Mouse (Mus musculus): ENCODE results near the gene Dusp10. TPM values are rescaled to one million over a fixed set of nuclear protein-coding genes. Genes with fewer than 3 reads are reported as not detected.

The Dusp10 gene
- total and polyA plus RNA-seq, 2 experiments from 2014 or later: 6.3 to 11.7 TPM

DNA sequence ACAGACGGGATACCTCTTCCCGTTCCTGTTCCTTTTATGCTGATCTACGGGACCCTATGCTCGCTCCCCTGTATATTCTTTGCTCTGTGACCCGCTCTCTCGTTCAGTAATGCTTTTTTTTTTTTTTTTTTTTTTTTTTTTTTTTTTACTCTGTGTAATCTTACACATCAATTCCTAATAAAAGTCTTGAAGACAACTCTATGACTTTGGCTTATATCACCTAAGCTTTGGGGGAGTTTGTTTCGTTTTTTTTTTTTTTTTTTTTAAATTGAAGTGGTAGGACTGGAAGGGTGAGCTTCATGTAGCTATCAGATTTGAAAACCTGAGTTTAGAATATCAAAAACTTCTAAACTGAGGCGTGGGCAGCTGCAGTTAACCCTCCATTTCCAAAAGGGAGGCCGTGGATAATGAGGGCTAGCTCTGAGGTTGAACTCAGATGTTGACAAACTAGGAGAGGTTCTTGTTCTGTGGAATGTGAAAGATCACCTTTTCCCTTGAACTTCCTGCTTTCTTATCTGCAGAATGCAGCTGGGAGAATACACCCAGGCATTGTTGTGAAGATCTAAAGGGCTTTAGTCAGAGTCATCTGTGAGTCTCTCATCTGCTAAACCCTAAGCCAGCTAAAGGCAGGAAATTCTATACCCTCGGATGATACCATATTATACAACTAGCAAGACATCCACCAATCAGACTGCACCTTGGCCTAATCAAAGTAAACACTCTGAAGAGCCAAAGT lies 3.1 kb downstream of the Dusp10 start:
- Histone ChIP-seq H3K9me3 (ENCODE audit: low read length) (no peaks in the 10 kb centered on the region), H3K9ac (replicated peaks; ENCODE audit: low read length) (no peak overlapping the region), H3K4me3 (ENCODE audit: low read length) (no peak overlapping the region), H3K36me3 (ENCODE audit: insufficient read depth, low read length) (no peaks in the 10 kb centered on the region), H3K4me2 (ENCODE audit: low read depth, low read length) (no peak overlapping the region), H3K27ac (no peak overlapping the region), H3K4me1 (ENCODE audit: insufficient read depth, low read length) (no peaks in the 10 kb centered on the region), H3K27me3 (ENCODE audit: insufficient read depth, low read length) (no peaks in the 10 kb centered on the region)
- ATAC-seq (no peak), DNase-seq (ENCODE audit: low spot score) (no peak)
- 77% methylated on average over 10 of the region's 10 CpGs for WGBS
- TF ChIP-seq CTCF (IDR thresholded peaks at IDR 0.05; ENCODE audit: low read depth): no peak

- H3K4me1 ChIP-seq (ENCODE audit: insufficient read depth, low read length): no peaks in the 10 kb centered on the region
- DNase-seq (ENCODE audit: low spot score) (no peak), ATAC-seq (no peak)
- H3K36me3 ChIP-seq (ENCODE audit: insufficient read depth, low read length): no peaks in the 10 kb centered on the region
- no peak overlapping the region for H3K9ac ChIP-seq (replicated peaks; ENCODE audit: low read length)
- H3K4me3 ChIP-seq (ENCODE audit: low read length): no peak overlapping the region
- TF ChIP-seq CTCF (IDR thresholded peaks at IDR 0.05; ENCODE audit: low read depth): no peak
- WGBS: 71% methylated on average over 2 of the region's 2 CpGs
- H3K4me2 ChIP-seq (ENCODE audit: low read depth, low read length): no peak overlapping the region
- H3K27ac ChIP-seq: no peak overlapping the region
- no peaks in the 10 kb centered on the region for H3K9me3 ChIP-seq (ENCODE audit: low read length)
- H3K27me3 ChIP-seq (ENCODE audit: insufficient read depth, low read length): no peaks in the 10 kb centered on the region
These were observed 4.5 kb downstream of the Dusp10 start for GRCm38 (mm10) chr1:184017606-184018005.

DNA sequence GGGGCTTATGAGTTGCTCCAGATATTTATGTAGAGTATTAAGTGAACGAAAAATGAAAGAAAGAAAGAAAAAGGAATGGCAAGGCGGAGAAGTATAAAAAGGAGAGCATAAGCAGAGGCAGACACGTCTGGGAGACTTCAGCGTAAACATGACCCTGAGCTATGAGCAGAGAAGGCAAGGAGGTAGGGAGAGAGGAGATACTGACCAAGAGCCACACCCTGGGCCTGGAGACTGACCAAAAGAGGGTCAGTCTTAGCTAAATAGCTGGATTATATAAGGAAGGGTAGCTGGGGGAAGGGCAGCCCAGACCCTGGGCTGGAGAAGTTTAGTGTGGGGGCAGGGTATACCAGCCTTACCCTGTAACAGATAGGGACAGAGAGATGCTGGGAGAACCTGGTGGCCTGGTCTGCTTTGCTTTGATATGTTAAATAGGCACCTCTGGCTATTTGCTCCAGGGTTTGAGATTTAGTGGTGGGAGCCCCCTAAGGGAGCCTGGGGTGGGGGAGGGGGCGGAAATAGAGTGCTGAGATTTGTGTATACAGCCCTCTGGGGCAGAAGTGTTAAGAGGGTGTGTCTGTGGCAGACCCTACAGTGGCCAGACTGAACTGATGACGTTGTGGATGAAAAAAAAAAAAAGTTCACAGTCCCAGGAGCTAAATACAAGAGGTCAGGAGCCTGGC lies 6.1 kb downstream of the Dusp10 start:
- no peak for TF ChIP-seq CTCF (IDR thresholded peaks at IDR 0.05; ENCODE audit: low read depth)
- no peak for ATAC-seq
- Histone ChIP-seq H3K36me3 (ENCODE audit: insufficient read depth, low read length) (no peaks in the 10 kb centered on the region), H3K27me3 (ENCODE audit: insufficient read depth, low read length) (no peaks in the 10 kb centered on the region), H3K9ac (replicated peaks; ENCODE audit: low read length) (no peak overlapping the region), H3K4me2 (ENCODE audit: low read depth, low read length) (no peak overlapping the region), H3K4me1 (ENCODE audit: insufficient read depth, low read length) (no peaks in the 10 kb centered on the region), H3K4me3 (ENCODE audit: low read length) (no peak overlapping the region), H3K27ac (no peak overlapping the region), H3K9me3 (ENCODE audit: low read length) (no peaks in the 10 kb centered on the region)
- WGBS: 59% methylated on average over 6 of the region's 6 CpGs
- DNase-seq (ENCODE audit: low spot score): no peak

DNA sequence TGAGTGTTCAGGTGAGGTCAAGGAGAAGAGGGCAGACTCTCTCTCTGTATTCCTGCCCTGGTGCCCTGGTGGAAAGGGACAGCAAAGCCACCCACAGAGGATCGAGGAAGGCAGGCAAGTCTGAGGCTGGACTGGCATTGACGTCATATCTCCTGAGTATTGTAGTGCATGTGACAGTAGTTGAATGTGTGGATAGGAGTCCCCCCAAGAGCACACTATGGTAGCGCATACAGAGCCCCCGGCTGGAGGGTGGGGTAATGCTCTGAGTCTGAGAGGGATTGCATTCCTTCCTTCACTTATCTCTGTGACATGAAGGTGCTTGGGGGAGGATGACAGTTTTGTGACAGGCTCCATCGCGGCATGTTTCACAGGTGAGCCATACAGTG lies 6.6 kb downstream of the Dusp10 start:
- no peak for DNase-seq (ENCODE audit: low spot score)
- Histone ChIP-seq H3K4me1 (ENCODE audit: insufficient read depth, low read length) (no peaks in the 10 kb centered on the region), H3K4me2 (ENCODE audit: low read depth, low read length) (no peak overlapping the region), H3K36me3 (ENCODE audit: insufficient read depth, low read length) (no peaks in the 10 kb centered on the region), H3K9ac (replicated peaks; ENCODE audit: low read length) (no peak overlapping the region), H3K27me3 (ENCODE audit: insufficient read depth, low read length) (no peaks in the 10 kb centered on the region), H3K9me3 (ENCODE audit: low read length) (no peaks in the 10 kb centered on the region), H3K4me3 (ENCODE audit: low read length) (no peak overlapping the region), H3K27ac (no peak overlapping the region)
- no peak for ATAC-seq
- WGBS: 46% methylated on average over 6 of the region's 6 CpGs
- no peak for TF ChIP-seq CTCF (IDR thresholded peaks at IDR 0.05; ENCODE audit: low read depth)

DNA sequence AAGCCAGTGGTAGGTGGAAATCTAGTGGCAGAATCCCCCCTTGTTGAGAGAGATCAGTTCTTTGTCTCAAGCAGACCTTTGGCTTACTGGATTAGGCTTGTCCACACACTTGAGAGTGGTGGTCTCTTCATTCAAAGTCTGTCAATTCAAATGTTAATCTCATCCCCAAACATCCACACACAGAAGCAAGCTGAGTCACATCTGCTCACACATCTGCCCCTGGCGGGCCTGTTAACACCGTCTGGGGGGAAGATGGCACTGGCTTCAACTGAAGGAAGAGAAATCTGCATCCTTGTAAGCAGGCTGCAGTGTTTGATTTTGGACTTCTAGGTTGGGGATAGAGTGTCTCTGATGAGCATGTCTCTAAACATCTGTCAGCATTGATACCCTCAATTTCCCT lies 10.9 kb downstream of the Dusp10 start:
- ATAC-seq (no peak), DNase-seq (ENCODE audit: low spot score) (no peak)
- H3K27ac ChIP-seq: no peak overlapping the region
- no peaks in the 10 kb centered on the region for H3K9me3 ChIP-seq (ENCODE audit: low read length)
- H3K36me3 ChIP-seq (ENCODE audit: insufficient read depth, low read length): no peaks in the 10 kb centered on the region
- H3K4me1 ChIP-seq (ENCODE audit: insufficient read depth, low read length): no peaks in the 10 kb centered on the region
- WGBS: 49% methylated on average over 2 of the region's 2 CpGs
- no peaks in the 10 kb centered on the region for H3K27me3 ChIP-seq (ENCODE audit: insufficient read depth, low read length)
- no peak overlapping the region for H3K4me2 ChIP-seq (ENCODE audit: low read depth, low read length)
- no peak for TF ChIP-seq CTCF (IDR thresholded peaks at IDR 0.05; ENCODE audit: low read depth)
- no peak overlapping the region for H3K4me3 ChIP-seq (ENCODE audit: low read length)
- no peak overlapping the region for H3K9ac ChIP-seq (replicated peaks; ENCODE audit: low read length)

- no peaks in the 10 kb centered on the region for H3K27me3 ChIP-seq (ENCODE audit: insufficient read depth, low read length)
- H3K4me1 ChIP-seq (ENCODE audit: insufficient read depth, low read length): no peaks in the 10 kb centered on the region
- H3K36me3 ChIP-seq (ENCODE audit: insufficient read depth, low read length): no peaks in the 10 kb centered on the region
- no peaks in the 10 kb centered on the region for H3K9me3 ChIP-seq (ENCODE audit: low read length)
- DNase-seq (ENCODE audit: low spot score) (no peak), ATAC-seq (no peak)
- no peak overlapping the region for H3K9ac ChIP-seq (replicated peaks; ENCODE audit: low read length)
- H3K4me2 ChIP-seq (ENCODE audit: low read depth, low read length): no peak overlapping the region
- TF ChIP-seq CTCF (IDR thresholded peaks at IDR 0.05; ENCODE audit: low read depth): no peak
- H3K4me3 ChIP-seq (ENCODE audit: low read length): no peak overlapping the region
- H3K27ac ChIP-seq: no peak overlapping the region
- WGBS: 95% methylated on average over 2 of the region's 2 CpGs
These were observed 11.5 kb downstream of the Dusp10 start for GRCm38 (mm10) chr1:184024631-184025030.

GRCm38 (mm10) chr1:184025079-184025478 lies 12.0 kb downstream of the Dusp10 start:
- WGBS: 93% methylated on average over 5 of the region's 5 CpGs
- Histone ChIP-seq H3K9ac (replicated peaks; ENCODE audit: low read length) (no peak overlapping the region), H3K4me1 (ENCODE audit: insufficient read depth, low read length) (no peaks in the 10 kb centered on the region), H3K36me3 (ENCODE audit: insufficient read depth, low read length) (no peaks in the 10 kb centered on the region), H3K27ac (no peak overlapping the region), H3K27me3 (ENCODE audit: insufficient read depth, low read length) (no peaks in the 10 kb centered on the region), H3K4me2 (ENCODE audit: low read depth, low read length) (no peak overlapping the region), H3K9me3 (ENCODE audit: low read length) (no peaks in the 10 kb centered on the region), H3K4me3 (ENCODE audit: low read length) (no peak overlapping the region)
- ATAC-seq (no peak), DNase-seq (ENCODE audit: low spot score) (no peak)
- TF ChIP-seq CTCF (IDR thresholded peaks at IDR 0.05; ENCODE audit: low read depth): no peak
